14 mouse cellular contexts compared by ENCODE assay signal in the genomic region with DNA sequence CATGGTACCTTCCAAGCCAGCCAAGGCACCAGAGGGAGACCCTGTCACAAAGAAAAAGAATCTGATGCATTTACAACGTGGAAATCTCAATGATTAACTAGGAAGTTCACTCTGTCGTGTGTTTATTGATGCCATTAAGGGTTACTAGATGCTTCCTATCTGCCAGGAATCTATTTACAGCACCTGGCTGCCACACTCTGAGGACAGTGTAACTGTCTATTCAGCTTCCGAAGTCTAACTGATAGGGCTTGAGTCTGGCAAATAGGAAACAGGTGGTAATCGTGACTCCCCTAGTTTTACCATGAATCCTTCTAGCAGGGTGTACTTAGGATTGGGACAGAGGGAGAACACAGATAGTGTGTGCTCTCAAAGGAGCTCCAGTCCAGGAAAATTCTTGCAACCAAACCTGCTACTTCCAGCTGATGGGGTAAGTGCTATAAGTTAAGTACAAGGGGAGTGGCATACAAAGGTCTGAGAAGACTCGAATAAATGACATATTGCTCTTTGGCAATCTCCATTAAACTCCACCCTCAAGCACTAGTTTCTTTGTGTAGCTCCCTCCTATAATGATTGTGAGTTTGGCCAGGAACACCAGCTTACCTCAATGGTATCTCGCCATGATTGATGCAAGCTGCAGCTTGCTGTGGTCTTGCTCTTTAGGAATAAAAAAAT. TPM values are rescaled to one million over a fixed set of nuclear protein-coding genes. Genes with fewer than 3 reads are reported as not detected.
DNase-seq lines count a peak whose midpoint lies in the region; ATAC-seq and TF ChIP-seq lines count a peak whose summit lies in the region.
"Had no signal": no experiment of that assay in that cellular context is flagged by ENCODE, and none has a peak within 500 bp of the region (broad histone marks: within the 10 kb centered on the region; RNA-seq: fewer than 3 reads in every experiment).

No protein-coding gene starts in this region.

- H3K27ac ChIP-seq in kidney, postnatal 0 days, result no peak overlapping the region
- H3K27ac ChIP-seq in heart, postnatal 0 days (ENCODE audit: low read depth), result peak overlapping the region; percentile 77
- H3K27ac ChIP-seq in small intestine, adult 2 months (ENCODE audit: insufficient read depth, low read depth, low read length), result peak overlapping the region; percentile 93
- H3K27ac ChIP-seq in midbrain, embryonic 13.5 days, result no peak overlapping the region
- H3K27ac ChIP-seq: forebrain, embryonic 13.5 days; liver, embryonic 13.5 days had no signal

- no peaks in the 10 kb centered on the region for H3K9me3 ChIP-seq in kidney, postnatal 0 days (replicated peaks; ENCODE audit: low read length)
- no peaks in the 10 kb centered on the region for H3K9me3 ChIP-seq in heart, postnatal 0 days (replicated peaks; ENCODE audit: control insufficient read depth, low read length)
- no peaks in the 10 kb centered on the region for H3K9me3 ChIP-seq in midbrain, embryonic 13.5 days
- H3K9me3 ChIP-seq: forebrain, embryonic 13.5 days; liver, embryonic 13.5 days had no signal

- DNase-seq in heart, adult 11 months, result peak; percentile 64
- no peak for DNase-seq in heart, postnatal 36 days
- no peak for DNase-seq in kidney, postnatal 0 days (ENCODE audit: low spot score)
- DNase-seq in kidney, adult 11 months, result no peak
- no peak for DNase-seq in heart, postnatal 0 days (ENCODE audit: low spot score)
- DNase-seq in cerebellum, adult 9-10 months, result no peak
- DNase-seq: cerebellum, adult 11-12 months; kidney, postnatal 25 days; liver, embryonic 13.5 days; spleen, adult 18-20 months had no signal

- no peaks in the 10 kb centered on the region for H3K4me1 ChIP-seq in kidney, postnatal 0 days (replicated peaks; ENCODE audit: insufficient read depth, low read length)
- H3K4me1 ChIP-seq in heart, postnatal 0 days (ENCODE audit: control insufficient read depth, insufficient read depth), result peaks cover 14% of the 10 kb centered on the region
- peaks cover 13% of the 10 kb centered on the region; the same call in 1 of the 2 replicates for H3K4me1 ChIP-seq in small intestine, adult 2 months (ENCODE audit: control insufficient read depth, insufficient read depth, insufficient read length, low read length)
- no peaks in the 10 kb centered on the region for H3K4me1 ChIP-seq in midbrain, embryonic 13.5 days (replicated peaks)
- H3K4me1 ChIP-seq: forebrain, embryonic 13.5 days had no signal

- no peak for TF ChIP-seq POLR2A in small intestine, adult 2 months (IDR thresholded peaks at IDR 0.05; ENCODE audit: low read depth, low read length)

- no peak overlapping the region for H3K9ac ChIP-seq in kidney, postnatal 0 days (ENCODE audit: low read depth, low read length)
- H3K9ac ChIP-seq in heart, postnatal 0 days (replicated peaks; ENCODE audit: low read depth, low read length), result no peak overlapping the region
- H3K9ac ChIP-seq in midbrain, embryonic 13.5 days (replicated peaks), result no peak overlapping the region
- H3K9ac ChIP-seq: forebrain, embryonic 13.5 days; liver, embryonic 13.5 days had no signal

- 49% methylated on average over 6 of the region's 6 CpGs for WGBS in kidney, postnatal 0 days
- WGBS in heart, postnatal 0 days, result 39% methylated on average over 6 of the region's 6 CpGs
- 22% methylated on average over 6 of the region's 6 CpGs for WGBS in small intestine, adult 2 months
- 84% methylated on average over 6 of the region's 6 CpGs for WGBS in midbrain, embryonic 13.5 days

- no peaks in the 10 kb centered on the region for H3K27me3 ChIP-seq in kidney, postnatal 0 days (ENCODE audit: insufficient read depth, low read length)
- H3K27me3 ChIP-seq in heart, postnatal 0 days (ENCODE audit: control insufficient read depth, insufficient read depth, low read length), result no peaks in the 10 kb centered on the region
- H3K27me3 ChIP-seq in small intestine, adult 2 months (ENCODE audit: control insufficient read depth, insufficient read depth, low read length), result no peaks in the 10 kb centered on the region
- H3K27me3 ChIP-seq in midbrain, embryonic 13.5 days, result no peaks in the 10 kb centered on the region
- H3K27me3 ChIP-seq: forebrain, embryonic 13.5 days; liver, embryonic 13.5 days had no signal

- no peak for ATAC-seq in kidney, postnatal 0 days (replicated peaks; ENCODE audit: low FRiP score, low read depth)
- no peak for ATAC-seq in heart, postnatal 0 days (ENCODE audit: insufficient read depth, low read depth)
- ATAC-seq in midbrain, embryonic 13.5 days, result no peak
- ATAC-seq: forebrain, embryonic 13.5 days had no signal

- H3K36me3 ChIP-seq in kidney, postnatal 0 days (ENCODE audit: insufficient read depth, low read length), result no peaks in the 10 kb centered on the region
- no peaks in the 10 kb centered on the region for H3K36me3 ChIP-seq in heart, postnatal 0 days (replicated peaks; ENCODE audit: control insufficient read depth, insufficient read depth, low read length)
- no peaks in the 10 kb centered on the region for H3K36me3 ChIP-seq in small intestine, adult 2 months (ENCODE audit: control insufficient read depth, insufficient read depth, low read length)
- H3K36me3 ChIP-seq in midbrain, embryonic 13.5 days, result no peaks in the 10 kb centered on the region
- H3K36me3 ChIP-seq: liver, embryonic 13.5 days had no signal

- no peak for TF ChIP-seq EP300 in heart, postnatal 0 days (IDR thresholded peaks at IDR 0.05; ENCODE audit: low read depth)

- intact Hi-C loops in heart, postnatal 36 days (cut with DNase I), result no loop called here

- H3K4me3 ChIP-seq in kidney, postnatal 0 days (replicated peaks; ENCODE audit: low read depth, low read length), result no peak overlapping the region
- H3K4me3 ChIP-seq in heart, postnatal 0 days (ENCODE audit: low read depth, low read length), result no peak overlapping the region
- peak overlapping the region; percentile 10; the same call in 1 of the 2 replicates for H3K4me3 ChIP-seq in small intestine, adult 2 months (ENCODE audit: low read depth, low read length)
- H3K4me3 ChIP-seq in midbrain, embryonic 13.5 days (replicated peaks), result no peak overlapping the region
- H3K4me3 ChIP-seq: forebrain, embryonic 13.5 days; liver, embryonic 13.5 days had no signal

- no peak for TF ChIP-seq CTCF in kidney, postnatal 0 days (IDR thresholded peaks at IDR 0.05; ENCODE audit: low read depth)
- no peak for TF ChIP-seq CTCF in heart, postnatal 0 days (IDR thresholded peaks at IDR 0.05; ENCODE audit: low read depth)
- no peak for TF ChIP-seq CTCF in small intestine, adult 2 months (IDR thresholded peaks at IDR 0.05; ENCODE audit: extremely low read depth, insufficient read length, insufficient replicate concordance, low read depth, low read length)

- peak overlapping the region; percentile 11; the same call in 1 of the 2 replicates for H3K4me2 ChIP-seq in kidney, postnatal 0 days (ENCODE audit: low read length)
- H3K4me2 ChIP-seq in heart, postnatal 0 days (ENCODE audit: low read depth, low read length), result no peak overlapping the region
- no peak overlapping the region for H3K4me2 ChIP-seq in midbrain, embryonic 13.5 days (replicated peaks)
- H3K4me2 ChIP-seq: forebrain, embryonic 13.5 days; liver, embryonic 13.5 days; midbrain, embryonic 11.5 days had no signal

RNA-seq across cellular contexts. Expression of a gene that starts 10.6 kb away (rescaled TPM):
- 100 to 1,000 TPM; 145 to 186 TPM for total RNA-seq in heart, postnatal 36 days (2021)
- polyA plus RNA-seq in kidney, postnatal 0 days (2015; fragmentation: Nextera tagmentation; extraction: Ambion mirVana), result 48.3 and 53.6 TPM in 2 replicates
- total RNA-seq in heart, postnatal 0 days (2014; rRNA removed; ENCODE audit: low replicate concordance), result 202 and 228 TPM in 2 replicates
- polyA plus RNA-seq in heart, postnatal 0 days (2015; fragmentation: Nextera tagmentation; extraction: Ambion mirVana), result 31.4 and 34.2 TPM in 2 replicates
- 101 and 242 TPM in 2 replicates for polyA plus RNA-seq in small intestine, adult 2 months (2012; rRNA removed)
- 55.1 and 67.8 TPM in 2 replicates for polyA plus RNA-seq in midbrain, embryonic 13.5 days (2015; fragmentation: Nextera tagmentation; extraction: Ambion mirVana)

Comparison
In these comparisons a context has a peak if more than half of its experiments do, and no peak if none do; other contexts are left out.
1. H3K27ac ChIP-seq: peak in heart, postnatal 0 days (single experiment) and small intestine, adult 2 months (single experiment); none in kidney, postnatal 0 days (single experiment) and midbrain, embryonic 13.5 days (single experiment).